In genomic region chr5:92910838-92911237, GRCm38 (mm10) we compare ENCODE assay signal across 24 mouse cellular contexts.
A peak's percentile ranks its signal among the peaks of the same experiment; 100 is the strongest.
DNase-seq lines count a peak whose midpoint lies in the region; ATAC-seq and TF ChIP-seq lines count a peak whose summit lies in the region.
"Had no signal": no experiment of that assay in that cellular context is flagged by ENCODE, and none has a peak within 500 bp of the region (broad histone marks: within the 10 kb centered on the region; RNA-seq: fewer than 3 reads in every experiment).

No protein-coding gene starts in this region.

- H3K9ac ChIP-seq in heart, embryonic 14.5 days (ENCODE audit: low read length) = no peak overlapping the region
- no peak overlapping the region for H3K9ac ChIP-seq in lung, postnatal 0 days (replicated peaks; ENCODE audit: low read depth)
- no peak overlapping the region for H3K9ac ChIP-seq in intestine, postnatal 0 days (ENCODE audit: low read depth, low read length)
- no peak overlapping the region for H3K9ac ChIP-seq in stomach, postnatal 0 days (ENCODE audit: low read length)
- H3K9ac ChIP-seq: embryonic facial prominence, embryonic 15.5 days; hindbrain, embryonic 13.5 days; liver, embryonic 12.5 days; lung, embryonic 14.5 days; midbrain, embryonic 15.5 days; neural tube, embryonic 12.5 days had no signal

- DNase-seq in heart, postnatal 4 days = no peak
- peak; percentile 78 for DNase-seq in lung, postnatal 0 days (ENCODE audit: low spot score)
- DNase-seq in lung, adult 18-20 months = no peak
- DNase-seq in stomach, postnatal 0 days (ENCODE audit: low spot score) = no peak
- DNase-seq in midbrain, embryonic 10.5 days (ENCODE audit: low spot score) = no peak
- DNase-seq: adrenal gland, adult 2 months; cerebellum, adult 11 months; cerebellum, adult 9-11 months; gastrocnemius, postnatal 10 days; kidney, adult 8-10 months; kidney, postnatal 10 days; lung, embryonic 14.5 days; retina, postnatal 1 day; right cerebral cortex, postnatal 25 days; thymus, adult 2 months; thymus, postnatal 4 days had no signal

- no peak overlapping the region for H3K4me2 ChIP-seq in heart, embryonic 14.5 days (ENCODE audit: low read length)
- no peak overlapping the region for H3K4me2 ChIP-seq in lung, postnatal 0 days (replicated peaks; ENCODE audit: low read depth, low read length)
- H3K4me2 ChIP-seq in intestine, postnatal 0 days (replicated peaks; ENCODE audit: low read depth) = no peak overlapping the region
- H3K4me2 ChIP-seq in stomach, postnatal 0 days (replicated peaks; ENCODE audit: low read depth) = no peak overlapping the region
- H3K4me2 ChIP-seq: embryonic facial prominence, embryonic 15.5 days; hindbrain, embryonic 13.5 days; liver, embryonic 12.5 days; lung, embryonic 14.5 days; midbrain, embryonic 15.5 days; neural tube, embryonic 12.5 days had no signal

- peak overlapping the region; percentile 58 to 87 for H3K27ac ChIP-seq in heart, embryonic 14.5 days (replicated peaks in 1 of 2; ENCODE audit: control insufficient read depth in 1 of 2, insufficient read depth in 1 of 2, low read depth in 2 of 2, low read length in 2 of 2)
- peak overlapping the region; percentile 9; the same call in 1 of the 2 replicates for H3K27ac ChIP-seq in lung, postnatal 0 days (ENCODE audit: low read length)
- H3K27ac ChIP-seq in intestine, postnatal 0 days (ENCODE audit: low read depth, low read length) = peak overlapping the region; percentile 62
- peak overlapping the region; percentile 13; the same call in 1 of the 2 replicates for H3K27ac ChIP-seq in stomach, postnatal 0 days (replicated peaks)
- no peak overlapping the region for H3K27ac ChIP-seq in midbrain, embryonic 10.5 days (replicated peaks)
- H3K27ac ChIP-seq: embryonic facial prominence, embryonic 15.5 days; hindbrain, embryonic 13.5 days; liver, embryonic 12.5 days; midbrain, embryonic 15.5 days; neural tube, embryonic 12.5 days had no signal

- no peak for TF ChIP-seq CTCF in lung, postnatal 0 days (IDR thresholded peaks at IDR 0.05)
- no peak for TF ChIP-seq CTCF in intestine, postnatal 0 days (IDR thresholded peaks at IDR 0.05; ENCODE audit: low read depth)
- TF ChIP-seq CTCF in stomach, postnatal 0 days (IDR thresholded peaks at IDR 0.05; ENCODE audit: low read depth) = no peak

- peaks cover 27 to 67% of the 10 kb centered on the region in 2 experiments for H3K4me1 ChIP-seq in heart, embryonic 14.5 days (ENCODE audit: control insufficient read depth in 2 of 2, insufficient read depth in 2 of 2, low read length in 2 of 2)
- H3K4me1 ChIP-seq in lung, postnatal 0 days (ENCODE audit: insufficient read depth, low read depth, low read length) = no peaks in the 10 kb centered on the region
- peaks cover 8% of the 10 kb centered on the region for H3K4me1 ChIP-seq in intestine, postnatal 0 days (replicated peaks; ENCODE audit: control insufficient read depth, insufficient read depth, low read length)
- H3K4me1 ChIP-seq in stomach, postnatal 0 days (replicated peaks; ENCODE audit: control insufficient read depth, insufficient read depth) = peaks cover 3% of the 10 kb centered on the region; the same call in 1 of the 2 replicates
- H3K4me1 ChIP-seq in midbrain, embryonic 10.5 days = peaks cover 48% of the 10 kb centered on the region
- H3K4me1 ChIP-seq: liver, embryonic 12.5 days had no signal

- peaks cover 12% of the 10 kb centered on the region for H3K9me3 ChIP-seq in heart, embryonic 14.5 days (ENCODE audit: control insufficient read depth, low read length)
- no peaks in the 10 kb centered on the region for H3K9me3 ChIP-seq in lung, postnatal 0 days (ENCODE audit: low read length)
- H3K9me3 ChIP-seq in intestine, postnatal 0 days (ENCODE audit: control insufficient read depth) = no peaks in the 10 kb centered on the region
- H3K9me3 ChIP-seq in stomach, postnatal 0 days (ENCODE audit: control insufficient read depth, low read length) = no peaks in the 10 kb centered on the region
- H3K9me3 ChIP-seq in midbrain, embryonic 10.5 days (replicated peaks) = peaks cover 16% of the 10 kb centered on the region
- H3K9me3 ChIP-seq: embryonic facial prominence, embryonic 15.5 days; midbrain, embryonic 15.5 days had no signal

- peak; percentile 77 for TF ChIP-seq EP300 in lung, postnatal 0 days (IDR thresholded peaks at IDR 0.05)
- no peak for TF ChIP-seq EP300 in stomach, postnatal 0 days (optimal IDR thresholded peaks at IDR 0.05)

- no peaks in the 10 kb centered on the region for H3K27me3 ChIP-seq in heart, embryonic 14.5 days (ENCODE audit: control insufficient read depth, insufficient read depth, low read length)
- no peaks in the 10 kb centered on the region for H3K27me3 ChIP-seq in lung, postnatal 0 days (replicated peaks; ENCODE audit: insufficient read depth, low read length)
- no peaks in the 10 kb centered on the region for H3K27me3 ChIP-seq in intestine, postnatal 0 days (replicated peaks; ENCODE audit: control insufficient read depth, insufficient read depth, low read length)
- no peaks in the 10 kb centered on the region for H3K27me3 ChIP-seq in stomach, postnatal 0 days (ENCODE audit: control insufficient read depth, insufficient read depth, low read length)
- H3K27me3 ChIP-seq in midbrain, embryonic 10.5 days (ENCODE audit: low read depth, poor library complexity, severe bottlenecking) = no peaks in the 10 kb centered on the region
- H3K27me3 ChIP-seq: embryonic facial prominence, embryonic 15.5 days; hindbrain, embryonic 13.5 days; liver, embryonic 12.5 days; midbrain, embryonic 15.5 days; neural tube, embryonic 12.5 days had no signal

- peaks cover 24% of the 10 kb centered on the region; the same call in 1 of the 2 replicates for H3K36me3 ChIP-seq in heart, embryonic 14.5 days (ENCODE audit: control insufficient read depth, insufficient read depth, low read length)
- no peaks in the 10 kb centered on the region for H3K36me3 ChIP-seq in lung, postnatal 0 days (ENCODE audit: insufficient read depth, low read length)
- no peaks in the 10 kb centered on the region; the same call in 1 of the 2 replicates for H3K36me3 ChIP-seq in intestine, postnatal 0 days (ENCODE audit: control insufficient read depth, insufficient read depth)
- no peaks in the 10 kb centered on the region for H3K36me3 ChIP-seq in stomach, postnatal 0 days (ENCODE audit: control insufficient read depth, insufficient read depth, low read length)
- peaks cover 52% of the 10 kb centered on the region for H3K36me3 ChIP-seq in midbrain, embryonic 10.5 days
- H3K36me3 ChIP-seq: embryonic facial prominence, embryonic 15.5 days; liver, embryonic 12.5 days; midbrain, embryonic 15.5 days had no signal

- H3K4me3 ChIP-seq in heart, embryonic 14.5 days (ENCODE audit: control insufficient read depth in 1 of 2, insufficient read depth in 1 of 2, low read depth in 1 of 2, low read length in 2 of 2) = no peak overlapping the region
- H3K4me3 ChIP-seq in lung, postnatal 0 days (ENCODE audit: low read depth, low read length) = no peak overlapping the region
- no peak overlapping the region for H3K4me3 ChIP-seq in intestine, postnatal 0 days (ENCODE audit: low read depth, low read length)
- no peak overlapping the region for H3K4me3 ChIP-seq in stomach, postnatal 0 days (ENCODE audit: low read depth, low read length)
- H3K4me3 ChIP-seq in midbrain, embryonic 10.5 days = no peak overlapping the region
- H3K4me3 ChIP-seq: embryonic facial prominence, embryonic 15.5 days; hindbrain, embryonic 13.5 days; liver, embryonic 12.5 days; midbrain, embryonic 15.5 days; neural tube, embryonic 12.5 days had no signal

- ATAC-seq in heart, embryonic 14.5 days (ENCODE audit: insufficient number of reproducible peaks, insufficient read depth, low FRiP score, low read depth) = no peak
- ATAC-seq in lung, postnatal 0 days = peak; percentile 80
- no peak for ATAC-seq in intestine, postnatal 0 days
- ATAC-seq in stomach, postnatal 0 days (ENCODE audit: low FRiP score, low TSS enrichment) = peak; percentile 33; the same call in 1 of the 2 replicates
- ATAC-seq: forebrain, embryonic 14.5 days; liver, embryonic 12.5 days; midbrain, embryonic 15.5 days had no signal

- 35% methylated on average over 3 of the region's 3 CpGs for WGBS in heart, embryonic 14.5 days
- 46% methylated on average over 3 of the region's 3 CpGs for WGBS in lung, postnatal 0 days
- 38% methylated on average over 3 of the region's 3 CpGs for WGBS in intestine, postnatal 0 days
- WGBS in stomach, postnatal 0 days = 68% methylated on average over 3 of the region's 3 CpGs
- WGBS in midbrain, embryonic 10.5 days = 89% methylated on average over 3 of the region's 3 CpGs

Comparison
In these comparisons a context has a peak if more than half of its experiments do, and no peak if none do; other contexts are left out.
1. ATAC-seq: peak in lung, postnatal 0 days (single experiment) and stomach, postnatal 0 days (single experiment); none in heart, embryonic 14.5 days (single experiment) and intestine, postnatal 0 days (single experiment).